Mouse (Mus musculus) erythroblast, embryonic 14.5 days (primary cell): Measurements from ENCODE around the gene Fcer1g.

Experiments
- GATA1 ChIP-seq: IDR thresholded peaks from 2 replicates; pipeline ENCODE4 v1.6.1; 2012; ENCODE audit warnings: low read length, inconsistent platforms, mixed read lengths
- TAL1 ChIP-seq: IDR thresholded peaks from 3 replicates; pipeline ENCODE4 v1.6.1; 2012; ENCODE audit warnings: low read length, inconsistent platforms, mixed read lengths

DNA sequence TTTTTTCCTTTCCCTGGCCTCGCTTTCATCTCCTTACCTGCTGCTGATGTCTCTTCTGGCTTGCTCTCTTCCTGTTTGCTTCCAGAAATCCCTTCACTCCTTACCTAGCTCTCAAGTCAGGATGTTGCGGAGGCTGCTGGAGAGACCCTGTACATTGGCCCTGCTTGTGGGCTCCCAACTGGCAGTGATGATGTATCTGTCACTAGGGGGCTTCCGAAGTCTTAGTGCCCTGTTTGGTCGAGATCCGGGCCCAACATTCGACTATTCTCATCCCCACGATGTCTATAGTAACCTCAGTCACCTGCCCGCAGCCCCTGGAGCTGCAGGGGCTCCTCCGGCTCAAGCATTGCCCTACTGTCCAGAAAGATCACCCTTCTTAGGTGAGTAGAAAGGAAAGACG lies 37.5 kb upstream of the Fcer1g start:
- TF ChIP-seq GATA1: no peak
- no peak for TF ChIP-seq TAL1
